Mouse (Mus musculus) brain, embryonic 14.5 days (tissue): ENCODE measurements at regions not wholly inside any gene's neighbourhood (a gene's known extent, or its start where the extent isn't known, plus 50 kb on each side); places are given as distances from the start of the nearest gene placed in this dataset.

ENCODE experiments used
- DNase-seq: peaks from one replicate; pipeline ENCODE4 v3.0.0-alpha.2; 2011; ENCODE audit warnings: low read depth
- CTCF ChIP-seq: fragments of 200-500 bp; IDR thresholded peaks from 2 replicates; pipeline ENCODE4 v1.5.1; 2012; ENCODE audit warnings: inconsistent platforms, mild to moderate bottlenecking, moderate library complexity, borderline replicate concordance; ENCODE audit not compliant: insufficient read depth, insufficient read length; ENCODE audit errors: extremely low read depth
- POLR2A ChIP-seq: fragments of 200-500 bp; IDR thresholded peaks from 2 replicates; pipeline ENCODE4 v1.6.1; 2012; ENCODE audit warnings: mild to moderate bottlenecking, inconsistent platforms, borderline replicate concordance; ENCODE audit not compliant: poor library complexity, insufficient read depth, insufficient read length, severe bottlenecking; ENCODE audit errors: extremely low read depth

DNA sequence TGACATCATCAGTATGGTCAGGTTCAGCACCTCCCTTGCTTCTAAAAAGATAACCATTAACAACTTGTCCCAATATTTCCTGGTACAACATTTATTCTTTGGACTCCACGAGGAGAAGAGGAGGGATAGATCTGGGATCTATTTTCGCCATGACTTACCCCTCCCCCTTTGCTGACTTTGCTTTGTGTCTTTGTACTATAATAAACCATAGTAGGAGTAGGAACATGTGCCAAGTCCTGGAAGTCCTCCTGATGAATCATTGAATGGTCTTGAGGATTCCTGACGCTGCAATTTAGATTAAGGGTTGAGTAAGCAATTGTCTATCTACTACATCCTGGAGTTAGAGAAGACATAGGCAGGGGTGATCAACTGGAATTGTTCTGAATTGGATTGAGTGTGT is 71.2 kb downstream of the Rbm11 start:
- DNase-seq = no peak
- TF ChIP-seq POLR2A = no peak
- TF ChIP-seq CTCF = no peak

DNA sequence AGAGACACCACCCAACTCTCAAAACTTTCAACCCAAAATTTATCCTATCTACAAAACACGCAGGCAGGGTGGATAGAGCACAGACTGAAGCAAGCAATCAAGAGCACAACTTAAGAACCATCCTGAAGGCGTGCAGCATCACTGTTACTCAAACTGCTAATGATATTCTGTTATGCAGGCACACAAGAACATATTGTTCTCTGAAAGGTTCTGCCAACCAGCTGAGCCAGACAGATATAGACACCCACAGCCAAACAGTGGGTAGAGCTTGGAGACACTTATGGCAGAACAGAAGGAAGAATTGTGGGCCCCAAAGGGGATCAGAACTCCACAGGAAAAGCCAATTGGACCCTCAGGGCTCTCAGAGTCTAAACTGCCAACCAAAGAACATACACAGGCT is 74.9 kb downstream of the Rbm11 start:
- TF ChIP-seq POLR2A = no peak
- TF ChIP-seq CTCF = no peak
- no peak for DNase-seq

DNA sequence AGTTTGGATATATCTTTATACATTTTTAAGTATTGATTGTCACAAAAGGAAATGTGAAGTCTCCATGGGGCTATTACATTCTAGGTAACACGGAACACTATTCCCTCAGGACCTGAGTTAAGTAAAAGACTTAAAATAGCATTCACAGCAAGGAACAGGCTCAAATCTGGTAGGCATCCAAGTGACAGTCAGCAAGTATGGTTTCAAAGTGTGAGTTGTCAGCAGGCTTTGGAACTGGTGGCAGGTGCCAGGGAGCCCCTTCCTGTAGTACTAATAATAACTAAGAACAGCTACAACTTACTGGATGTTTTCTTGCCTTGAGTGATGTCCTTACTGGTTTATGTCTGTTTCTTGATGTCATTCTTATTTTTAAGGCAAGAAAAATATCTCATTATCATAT is 79.5 kb downstream of the Rbm11 start:
- DNase-seq = no peak
- TF ChIP-seq CTCF = no peak
- no peak for TF ChIP-seq POLR2A

DNA sequence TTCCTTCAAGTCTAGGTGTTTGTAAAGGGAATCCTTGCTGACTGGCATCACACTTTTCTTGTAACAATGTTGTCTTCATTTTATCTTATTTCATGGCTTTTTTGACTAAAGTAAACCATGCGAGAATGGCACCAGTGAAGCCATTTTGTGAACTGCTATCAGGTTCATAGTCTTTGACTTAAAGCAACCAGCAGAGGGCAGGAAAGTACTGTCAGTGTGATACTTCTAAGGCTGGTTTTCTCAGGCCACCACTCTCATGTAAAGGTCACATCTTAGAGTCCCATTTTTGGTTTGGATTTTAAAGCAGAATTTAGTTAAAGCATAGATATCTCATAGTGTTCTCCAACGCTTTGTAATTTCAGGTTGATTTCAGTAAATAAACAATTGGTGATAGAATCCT is 83.2 kb downstream of the Rbm11 start:
- peak; percentile 87 for DNase-seq
- TF ChIP-seq POLR2A = no peak
- peak; percentile 65; the same call in 1 of the 2 replicates for TF ChIP-seq CTCF

DNA sequence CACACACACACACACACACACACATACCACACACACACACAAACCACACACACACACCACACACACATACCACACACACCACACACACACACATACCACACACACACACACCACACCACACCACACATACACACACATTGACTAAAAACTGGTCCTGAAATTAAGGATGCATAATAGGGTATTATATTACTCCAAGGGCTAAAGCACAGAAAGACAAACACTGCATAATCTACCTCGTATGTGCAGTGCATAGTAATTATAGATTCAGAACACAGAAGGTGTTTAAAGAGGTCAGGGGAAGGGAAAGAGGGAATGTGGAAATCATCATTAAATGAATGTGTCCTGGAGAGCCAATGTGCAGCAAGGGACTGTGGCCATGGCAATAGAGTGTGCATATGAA is 84.5 kb downstream of the Rbm11 start:
- DNase-seq = peak; percentile 17
- no peak for TF ChIP-seq CTCF
